Mouse (Mus musculus) midbrain, embryonic 16.5 days (tissue): Measurements from ENCODE around the gene Gm47995. TPM values are rescaled to one million over a fixed set of nuclear protein-coding genes. Genes with fewer than 3 reads are reported as not detected.
"Not testable (repeated sequence)": the region's sequence is repeated elsewhere in the genome, so short reads cannot be mapped to it uniquely, and the experiment has no call there.

ENCODE experiments used
- ATAC-seq: fragments of 200-750 bp; cut with Nextera tagmentation; 2 replicates; pipeline ENCODE4 v1.8.0; 2017; ENCODE audit warnings: moderate TSS enrichment
- H3K27ac ChIP-seq: fragments of 300-500 bp; sonication (generic); 2 replicates; pipeline ENCODE4 v1.5.1; 2014; ENCODE audit warnings: mild to moderate bottlenecking, low read length, mixed read lengths
- H3K27me3 ChIP-seq: fragments of 300-500 bp; sonication (generic); 2 replicates; pipeline ENCODE4 v1.6.1; 2014; ENCODE audit warnings: low read depth, low read length, mixed read lengths; ENCODE audit not compliant: control insufficient read depth, insufficient read depth
- H3K36me3 ChIP-seq: fragments of 300-500 bp; sonication (generic); 2 replicates; pipeline ENCODE4 v1.6.1; 2014; ENCODE audit warnings: mild to moderate bottlenecking, low read length, moderate library complexity, mixed read lengths; ENCODE audit not compliant: control insufficient read depth, insufficient read depth
- H3K4me1 ChIP-seq: fragments of 300-500 bp; sonication (generic); 2 replicates; pipeline ENCODE4 v1.6.1; 2014; ENCODE audit warnings: mild to moderate bottlenecking, low read length, mixed read lengths; ENCODE audit not compliant: control insufficient read depth, insufficient read depth
- H3K4me2 ChIP-seq: fragments of 300-500 bp; sonication (generic); 2 replicates; pipeline ENCODE4 v1.6.1; 2014; ENCODE audit warnings: mild to moderate bottlenecking, low read length, mixed read lengths
- H3K4me3 ChIP-seq: fragments of 300-500 bp; sonication (generic); 2 replicates; pipeline ENCODE4 v1.5.1; 2014; ENCODE audit warnings: low read depth, mild to moderate bottlenecking, low read length, moderate library complexity, mixed read lengths
- H3K9ac ChIP-seq: fragments of 300-500 bp; sonication (generic); 2 replicates; pipeline ENCODE4 v1.6.1; 2014; ENCODE audit warnings: low read depth, low read length, mixed read lengths
- H3K9me3 ChIP-seq: fragments of 300-500 bp; sonication (generic); replicated peaks from 2 replicates; pipeline ENCODE4 v1.6.1; 2014; ENCODE audit warnings: mild to moderate bottlenecking, low read length, mixed read lengths; ENCODE audit not compliant: control insufficient read depth, poor library complexity, severe bottlenecking
- WGBS: fragments of 180-500 bp; shearing (Covaris S2); extraction: QIAGEN DNeasy Blood & Tissue Kit; methylation state at CpG from one replicate; pipeline ENCODE4 v1.1.7; 2014; 5-methylcytosine and 5-hydroxymethylcytosine counted together
- polyA plus RNA-seq: library from polyadenylated mRNA; unstranded; fragments of >200 nt; fragmentation: Nextera tagmentation; extraction: Ambion mirVana; gene quantifications from 2 replicates; pipeline ENCODE4 v1.2.1, GENCODE M21; 2015

Gm47995 gene
- polyA plus RNA-seq, 1 experiment from 2014 or later, result not detected

DNA sequence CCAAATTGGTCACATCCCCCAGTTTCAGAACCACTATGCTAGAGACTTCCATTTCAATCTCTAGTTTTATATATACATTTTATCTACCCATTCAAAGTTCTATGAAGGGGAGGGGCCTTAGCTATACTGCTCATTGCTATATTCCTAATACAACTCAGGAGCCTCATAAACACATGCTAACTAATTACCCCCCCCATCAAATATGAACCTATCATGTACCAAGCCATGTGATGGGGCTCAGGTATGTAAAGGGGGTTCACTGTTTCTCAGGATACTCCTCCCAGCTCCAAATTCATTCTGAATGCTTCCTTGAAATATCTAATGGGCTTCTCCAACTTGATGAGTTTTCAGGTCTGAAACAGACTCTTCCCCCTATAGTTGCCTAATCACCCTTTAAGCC, 2.4 kb downstream of the Gm47995 start:
- not testable (repeated sequence) for H3K36me3 ChIP-seq, H3K4me3 ChIP-seq, H3K4me1 ChIP-seq, H3K9me3 ChIP-seq, H3K27ac ChIP-seq, H3K27me3 ChIP-seq, ATAC-seq, H3K9ac ChIP-seq, H3K4me2 ChIP-seq

DNA sequence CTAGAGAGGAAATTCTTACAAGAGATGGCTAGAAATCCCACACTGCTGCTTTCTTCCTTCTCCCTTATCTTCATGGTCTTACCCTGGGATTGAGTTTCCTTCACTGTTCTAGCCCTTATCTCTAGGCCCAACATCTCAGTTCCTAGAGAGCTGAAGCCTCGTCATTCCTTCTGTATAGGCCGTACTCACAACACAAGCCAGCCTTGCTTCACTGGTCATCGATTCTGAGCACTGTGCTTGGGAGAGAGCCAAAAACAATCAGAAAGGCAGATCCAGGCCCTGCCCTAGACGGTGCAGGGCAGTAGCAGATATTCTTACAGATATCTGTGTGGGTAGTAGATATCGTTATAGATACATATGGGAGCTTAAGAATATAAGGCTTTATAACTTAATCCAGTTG, 4.5 kb downstream of the Gm47995 start:
- not testable (repeated sequence) for H3K27me3 ChIP-seq, H3K36me3 ChIP-seq, H3K4me2 ChIP-seq, ATAC-seq, H3K4me1 ChIP-seq, H3K9me3 ChIP-seq, H3K27ac ChIP-seq, H3K9ac ChIP-seq, H3K4me3 ChIP-seq
- 77% methylated on average over 2 of the region's 5 CpGs for WGBS

DNA sequence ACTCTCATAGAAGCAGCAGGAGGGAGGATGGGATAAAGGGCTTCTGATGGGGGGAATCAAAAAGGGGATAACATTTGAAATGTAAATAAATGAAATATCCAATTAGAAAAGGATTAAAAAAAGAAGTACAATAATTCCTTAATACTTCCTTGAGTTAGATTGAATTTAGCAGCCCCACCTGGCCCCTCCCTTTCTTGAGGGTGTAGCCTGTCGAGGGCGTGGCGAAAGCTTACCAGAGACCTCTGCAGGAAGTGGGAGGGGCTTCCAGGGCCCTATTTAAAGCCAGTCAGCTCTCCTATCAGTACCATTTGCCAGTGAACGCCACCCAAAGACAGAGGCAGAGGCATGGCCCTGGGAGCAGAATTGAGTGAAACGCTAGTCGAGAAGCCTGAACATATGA, 5.6 kb downstream of the Gm47995 start, which contains the start of gene 3110040M04Rik:
TSS of gene 3110040M04Rik (plus strand) at position 304 of the 400 bp plus-strand sequence.
- not testable (repeated sequence) for H3K9me3 ChIP-seq, ATAC-seq, H3K4me3 ChIP-seq, H3K4me1 ChIP-seq, H3K27ac ChIP-seq, H3K9ac ChIP-seq, H3K36me3 ChIP-seq, H3K27me3 ChIP-seq, H3K4me2 ChIP-seq
- WGBS, result no CpG with 5 or more reads among the region's 6 CpGs

DNA sequence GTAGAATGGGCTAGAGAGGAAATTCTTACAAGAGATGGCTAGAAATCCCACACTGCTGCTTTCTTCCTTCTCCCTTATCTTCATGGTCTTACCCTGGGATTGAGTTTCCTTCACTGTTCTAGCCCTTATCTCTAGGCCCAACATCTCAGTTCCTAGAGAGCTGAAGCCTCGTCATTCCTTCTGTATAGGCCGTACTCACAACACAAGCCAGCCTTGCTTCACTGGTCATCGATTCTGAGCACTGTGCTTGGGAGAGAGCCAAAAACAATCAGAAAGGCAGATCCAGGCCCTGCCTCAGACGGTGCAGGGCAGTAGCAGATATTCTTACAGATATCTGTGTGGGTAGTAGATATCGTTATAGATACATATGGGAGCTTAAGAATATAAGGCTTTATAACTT, 10.2 kb downstream of the Gm47995 start:
- ATAC-seq, H3K9ac ChIP-seq, H3K27ac ChIP-seq: not testable (repeated sequence)

DNA sequence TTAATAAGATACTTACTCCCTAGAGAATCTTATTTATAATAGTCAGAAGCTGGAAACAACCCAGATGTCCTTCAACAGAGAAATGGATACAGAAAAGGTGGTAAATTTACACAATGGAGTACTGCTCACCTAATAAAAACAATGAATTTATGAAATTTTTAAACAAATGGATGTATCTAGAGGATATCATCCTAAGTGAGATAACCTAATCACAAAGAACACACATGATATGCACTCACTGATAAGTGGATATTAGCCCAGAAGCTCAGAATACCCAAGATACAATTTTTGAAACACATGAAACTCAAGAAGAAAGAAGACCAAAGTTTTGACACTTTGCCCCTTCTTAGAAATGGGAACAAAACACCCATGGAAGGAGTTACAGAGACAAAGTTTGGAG, 10.7 kb downstream of the Gm47995 start:
- H3K4me3 ChIP-seq, ATAC-seq, H3K9ac ChIP-seq, H3K36me3 ChIP-seq, H3K4me2 ChIP-seq, H3K27me3 ChIP-seq, H3K4me1 ChIP-seq, H3K9me3 ChIP-seq, H3K27ac ChIP-seq: not testable (repeated sequence)

More for the DNA sequence above, 10.2 kb downstream of the Gm47995 start:
- H3K27me3 ChIP-seq, H3K4me3 ChIP-seq, H3K4me2 ChIP-seq, H3K4me1 ChIP-seq, H3K9me3 ChIP-seq, H3K36me3 ChIP-seq: not testable (repeated sequence)
- WGBS, result 90% methylated on average over 3 of the region's 5 CpGs

DNA sequence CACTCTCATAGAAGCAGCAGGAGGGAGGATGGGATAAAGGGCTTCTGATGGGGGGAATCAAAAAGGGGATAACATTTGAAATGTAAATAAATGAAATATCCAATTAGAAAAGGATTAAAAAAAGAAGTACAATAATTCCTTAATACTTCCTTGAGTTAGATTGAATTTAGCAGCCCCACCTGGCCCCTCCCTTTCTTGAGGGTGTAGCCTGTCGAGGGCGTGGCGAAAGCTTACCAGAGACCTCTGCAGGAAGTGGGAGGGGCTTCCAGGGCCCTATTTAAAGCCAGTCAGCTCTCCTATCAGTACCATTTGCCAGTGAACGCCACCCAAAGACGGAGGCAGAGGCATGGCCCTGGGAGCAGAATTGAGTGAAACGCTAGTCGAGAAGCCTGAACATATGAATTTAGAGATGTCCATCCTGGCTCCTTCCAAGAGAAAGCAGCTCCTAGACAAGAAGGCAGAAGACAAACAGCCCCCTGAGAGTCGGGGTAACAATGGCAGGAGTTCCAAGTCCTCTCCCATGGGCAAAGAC, 11.6 kb downstream of the Gm47995 start, which contains the start of gene Gm47996:
TSS of gene Gm47996 (plus strand) at position 308 of the 532 bp plus-strand sequence.
- not testable (repeated sequence) for H3K9me3 ChIP-seq, H3K4me1 ChIP-seq, H3K4me3 ChIP-seq, H3K36me3 ChIP-seq, ATAC-seq, H3K27ac ChIP-seq, H3K9ac ChIP-seq, H3K4me2 ChIP-seq, H3K27me3 ChIP-seq
- WGBS, result 95% methylated on average over 4 of the region's 8 CpGs

DNA sequence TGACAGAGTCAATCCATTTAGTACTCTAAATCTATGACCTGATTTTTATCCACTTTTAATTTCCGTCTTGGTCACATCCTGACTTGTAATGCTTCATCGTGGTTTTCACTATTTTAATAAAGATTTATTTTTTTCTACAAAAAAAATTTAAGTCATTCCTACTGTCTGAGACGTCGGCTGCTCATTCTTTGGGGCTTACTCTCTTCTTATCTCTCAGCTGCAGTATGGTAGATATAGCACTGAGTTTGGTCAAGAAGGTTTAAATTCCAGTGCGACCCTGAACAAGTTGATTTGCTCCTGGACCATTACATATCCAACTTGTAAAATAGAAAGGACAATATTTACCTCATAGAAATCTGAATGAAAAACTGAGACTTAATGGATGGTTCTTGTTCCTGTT, 13.4 kb downstream of the Gm47995 start:
- WGBS, result 94% methylated on average over 4 of the region's 5 CpGs

DNA sequence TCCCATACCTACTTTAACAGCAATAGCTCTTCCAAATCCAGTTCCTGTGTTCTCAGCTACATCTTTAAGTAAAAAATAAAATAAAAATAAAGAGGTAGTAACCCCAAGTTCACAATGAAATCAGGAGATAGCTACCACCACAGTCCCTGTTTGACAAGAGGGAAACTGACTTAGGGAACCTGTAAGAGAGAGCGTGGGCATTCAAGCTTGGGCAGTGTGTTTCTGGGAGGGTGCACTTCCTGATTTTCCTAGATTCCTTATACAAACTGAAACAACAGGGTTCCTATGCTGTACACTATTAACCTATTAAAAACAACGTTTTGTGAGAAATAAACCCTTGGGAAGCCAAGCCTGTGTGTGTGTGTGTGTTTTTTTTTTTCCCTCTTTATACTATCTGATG, 16.6 kb downstream of the Gm47995 start:
- no peak overlapping the region for H3K4me3 ChIP-seq
- ATAC-seq, result no peak
- H3K27me3 ChIP-seq, result no peaks in the 10 kb centered on the region
- 83% methylated on average over 2 of the region's 2 CpGs for WGBS
- no peak overlapping the region for H3K9ac ChIP-seq
- no peak overlapping the region for H3K4me2 ChIP-seq
- no peak overlapping the region for H3K27ac ChIP-seq
- H3K36me3 ChIP-seq, result no peaks in the 10 kb centered on the region
- H3K9me3 ChIP-seq, result no peaks in the 10 kb centered on the region
- no peaks in the 10 kb centered on the region for H3K4me1 ChIP-seq

More for the DNA sequence above, 13.4 kb downstream of the Gm47995 start:
- H3K36me3 ChIP-seq, H3K4me2 ChIP-seq, H3K9ac ChIP-seq, H3K27me3 ChIP-seq, ATAC-seq, H3K27ac ChIP-seq, H3K9me3 ChIP-seq, H3K4me1 ChIP-seq, H3K4me3 ChIP-seq: not testable (repeated sequence)

DNA sequence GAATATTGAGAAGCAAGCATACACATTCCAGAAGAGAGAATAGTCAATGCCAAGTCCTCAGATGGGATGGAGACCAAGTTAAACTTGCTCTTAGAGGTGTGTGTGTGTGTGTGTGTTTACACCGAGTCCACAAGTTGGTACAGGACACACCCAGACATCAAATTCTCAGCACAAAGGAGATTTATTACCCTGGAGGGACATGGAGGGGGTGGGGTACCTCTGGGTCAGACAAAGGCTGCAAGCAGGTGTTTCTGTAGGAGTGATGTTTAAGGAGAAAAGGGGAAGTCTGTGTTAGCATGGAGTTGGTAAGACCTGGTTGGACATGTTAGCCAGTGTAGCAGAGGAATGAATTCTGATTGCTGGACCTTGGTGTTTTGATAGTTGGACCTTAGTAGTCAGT, 17.7 kb downstream of the Gm47995 start:
- Histone ChIP-seq H3K9me3 (no peaks in the 10 kb centered on the region), H3K27me3 (no peaks in the 10 kb centered on the region), H3K9ac (no peak overlapping the region), H3K36me3 (no peaks in the 10 kb centered on the region), H3K4me1 (no peaks in the 10 kb centered on the region), H3K4me2 (no peak overlapping the region), H3K27ac (no peak overlapping the region), H3K4me3 (no peak overlapping the region)
- 82% methylated on average over 1 of the region's 1 CpGs for WGBS
- no peak for ATAC-seq
